Mouse (Mus musculus): ENCODE data around the gene Tgfbr2.

Gene Tgfbr2

DNA sequence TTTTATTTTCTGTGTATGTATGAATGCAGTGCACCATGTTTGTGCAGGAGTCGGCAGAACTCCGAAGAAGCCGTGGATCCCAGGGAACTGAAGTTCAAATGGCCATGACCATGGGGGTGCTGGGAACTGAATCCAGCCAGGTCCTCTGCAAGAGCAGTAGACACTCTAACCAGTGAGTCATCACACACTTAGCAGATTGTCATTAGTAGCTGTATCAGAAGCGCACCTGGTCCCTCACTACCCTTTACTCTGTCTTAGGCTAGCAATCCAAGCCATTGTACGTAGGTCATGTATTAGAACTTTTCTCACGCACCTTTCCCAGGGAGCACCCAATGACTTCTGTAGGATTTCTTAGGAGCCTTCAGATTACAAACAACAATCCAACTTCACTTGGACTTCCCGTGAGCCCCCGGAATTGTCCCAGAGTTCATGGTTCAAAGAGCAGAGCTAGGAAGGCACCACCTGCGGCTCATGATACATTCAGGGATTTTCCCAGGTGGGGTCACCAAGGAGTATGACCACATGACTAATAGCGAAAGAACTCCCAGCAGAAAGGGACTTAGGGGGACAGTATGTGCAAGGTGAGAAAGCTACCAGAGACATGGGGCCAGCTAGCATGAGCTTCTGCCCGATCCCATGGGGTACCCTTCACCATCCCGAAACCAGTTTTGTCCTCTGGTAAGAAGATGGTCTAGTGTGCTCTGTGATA is 17.8 kb upstream of the Tgfbr2 start:
- no peak for DNase-seq

DNA sequence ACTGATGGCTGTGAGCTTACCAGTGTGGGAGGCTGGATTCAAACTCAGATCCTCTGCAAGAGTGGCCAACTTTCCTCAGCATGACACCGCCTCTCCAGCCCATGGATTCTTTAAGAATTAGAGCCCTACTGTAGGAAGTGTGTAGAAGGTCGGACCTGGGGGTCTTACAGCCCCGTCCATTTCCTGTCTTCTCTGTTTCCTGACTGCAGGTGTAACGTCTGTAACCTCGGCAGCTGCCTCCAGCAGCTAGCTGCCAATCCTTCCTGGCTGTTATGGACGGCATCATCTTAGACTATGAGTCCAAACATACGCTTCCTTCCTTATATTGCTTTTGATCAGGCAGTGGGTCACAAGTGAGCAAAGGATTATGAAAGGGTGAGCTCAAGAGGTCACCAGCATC is 17.1 kb upstream of the Tgfbr2 start:
- no peak for DNase-seq

DNA sequence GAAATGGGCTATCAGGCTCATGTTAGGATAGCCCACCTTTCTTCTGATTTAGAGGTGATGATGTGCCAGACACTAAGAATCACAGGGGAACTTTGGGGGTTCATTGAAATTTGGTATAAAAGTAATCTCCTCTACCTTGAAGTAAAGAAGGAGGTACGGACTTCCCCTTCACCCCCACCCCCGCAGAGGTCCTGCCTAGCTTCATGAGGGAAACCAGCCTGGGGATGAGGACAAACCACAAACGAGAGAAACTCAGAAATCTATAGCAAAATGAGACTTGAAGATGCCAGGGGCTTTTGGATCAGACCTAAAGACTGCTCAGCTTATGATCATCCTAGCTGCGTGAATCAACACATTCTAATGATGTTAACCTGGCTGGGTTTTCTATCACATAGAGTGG is 14.7 kb upstream of the Tgfbr2 start:
- no peak for DNase-seq

DNA sequence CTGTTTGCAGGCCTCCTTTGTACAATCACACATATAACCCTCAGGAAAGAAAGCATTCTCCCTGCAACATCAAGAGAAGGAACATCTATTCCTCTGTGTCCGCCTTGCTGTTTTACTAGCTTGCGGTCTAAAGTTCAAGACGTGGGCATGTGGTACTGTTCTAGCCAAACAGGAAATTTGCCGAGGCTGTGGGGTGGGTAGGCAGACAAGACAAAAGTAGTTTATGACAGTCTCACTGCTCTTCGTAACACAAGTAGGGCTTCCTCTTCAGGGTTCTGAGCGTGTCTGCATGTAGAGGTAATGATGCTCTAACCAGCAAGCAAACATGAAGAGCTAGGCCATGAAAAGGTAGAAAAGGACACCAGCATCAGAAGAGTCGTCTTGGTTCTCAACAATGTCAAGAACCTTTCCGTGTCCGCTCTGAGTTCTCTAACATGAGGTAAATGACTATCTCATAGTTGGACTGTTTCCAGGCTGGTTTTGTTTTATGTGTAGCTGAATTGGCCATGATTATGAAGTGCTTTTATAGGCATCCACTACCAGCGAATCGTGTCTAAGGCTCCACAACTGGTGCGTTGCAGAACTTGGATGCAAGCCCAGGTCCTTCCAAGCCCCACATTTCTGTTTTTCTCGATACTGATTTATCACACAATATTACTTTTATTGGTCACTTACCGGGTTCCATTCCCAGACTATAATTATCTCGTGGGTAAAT is 13.9 kb upstream of the Tgfbr2 start:
- DNase-seq = no peak

DNA sequence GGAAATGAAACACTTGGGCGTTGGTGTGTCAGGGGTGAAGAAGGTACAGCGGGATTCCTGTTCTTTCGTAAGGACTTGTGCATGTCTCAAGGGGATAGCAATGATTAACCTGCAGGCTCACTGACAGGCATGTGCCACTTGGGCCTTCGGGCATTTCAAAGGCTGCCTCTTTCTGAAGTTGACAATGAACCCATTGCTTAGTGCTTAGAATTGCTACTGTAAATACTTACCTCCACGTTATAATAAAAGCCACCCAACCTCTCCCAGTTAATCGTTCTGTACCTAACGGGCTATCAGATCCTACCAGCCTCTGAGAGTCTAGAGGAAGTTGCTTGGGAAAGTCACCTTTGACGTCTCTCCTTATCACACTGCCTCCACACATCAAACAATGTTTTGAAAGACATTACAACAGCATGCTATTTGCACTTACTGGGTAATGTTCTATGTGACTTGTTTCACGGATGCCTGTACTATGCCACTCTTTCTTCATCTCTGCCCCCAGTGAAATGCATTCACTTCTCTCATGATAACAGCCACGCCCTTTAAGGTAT is 12.1 kb upstream of the Tgfbr2 start:
- DNase-seq = no peak

DNA sequence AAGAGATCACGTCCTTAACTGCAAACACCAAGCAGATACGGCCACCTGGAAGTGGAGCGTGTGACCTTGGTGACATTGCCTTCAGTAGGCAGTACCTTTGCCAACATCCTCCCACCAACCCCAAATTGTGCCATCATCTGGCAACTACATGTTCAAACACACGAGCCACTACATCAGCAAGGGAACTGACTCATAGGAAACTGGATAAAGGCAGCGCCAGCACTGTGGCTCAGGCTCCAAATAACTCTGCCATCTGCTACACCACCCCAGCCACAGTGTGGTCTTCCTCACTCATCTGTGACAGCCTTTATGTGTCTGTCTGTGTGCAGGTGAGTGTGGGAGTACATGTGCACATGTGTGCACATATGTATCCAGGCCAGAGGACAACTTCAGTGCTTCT is 9.7 kb upstream of the Tgfbr2 start:
- DNase-seq = no peak

DNA sequence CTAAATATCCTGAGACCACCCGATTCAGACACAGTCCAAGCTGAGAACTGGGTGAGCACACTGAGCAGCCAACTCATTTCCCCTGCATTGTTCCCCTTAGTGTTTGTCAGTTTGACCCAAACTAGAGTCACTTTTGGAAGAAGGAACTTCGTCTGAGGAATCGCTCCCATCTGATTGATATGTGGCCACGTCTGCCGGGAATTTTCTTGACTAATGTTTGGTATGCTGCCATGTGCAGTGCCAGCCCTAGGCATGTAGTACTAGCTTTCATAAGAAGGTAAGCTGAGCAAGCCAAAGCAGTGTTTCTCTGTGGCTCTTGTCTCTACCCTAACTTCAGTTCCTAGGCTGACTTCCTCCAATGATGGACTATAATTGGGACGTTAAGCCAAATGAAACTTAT is 7.9 kb upstream of the Tgfbr2 start:
- no peak for DNase-seq

DNA sequence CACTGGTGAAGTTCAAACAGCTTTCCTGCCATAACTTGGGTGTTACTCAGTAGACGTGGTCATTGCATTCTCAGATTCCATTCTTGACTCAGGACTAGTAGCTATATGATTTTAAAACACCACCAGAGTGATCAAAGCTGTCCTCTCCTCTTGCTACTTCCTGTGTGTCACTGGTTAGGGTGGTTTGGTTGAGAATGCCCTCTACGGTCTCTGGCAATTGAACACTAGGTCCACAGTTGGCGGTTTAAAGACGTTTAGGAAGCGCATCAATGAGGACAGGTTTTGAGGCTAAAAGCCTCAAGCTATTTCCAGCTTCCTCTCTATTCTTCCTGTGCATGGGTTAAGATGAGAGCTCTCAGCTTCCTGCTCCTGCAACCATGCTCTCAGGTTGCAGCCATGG is 6.4 kb upstream of the Tgfbr2 start:
- DNase-seq = no peak

DNA sequence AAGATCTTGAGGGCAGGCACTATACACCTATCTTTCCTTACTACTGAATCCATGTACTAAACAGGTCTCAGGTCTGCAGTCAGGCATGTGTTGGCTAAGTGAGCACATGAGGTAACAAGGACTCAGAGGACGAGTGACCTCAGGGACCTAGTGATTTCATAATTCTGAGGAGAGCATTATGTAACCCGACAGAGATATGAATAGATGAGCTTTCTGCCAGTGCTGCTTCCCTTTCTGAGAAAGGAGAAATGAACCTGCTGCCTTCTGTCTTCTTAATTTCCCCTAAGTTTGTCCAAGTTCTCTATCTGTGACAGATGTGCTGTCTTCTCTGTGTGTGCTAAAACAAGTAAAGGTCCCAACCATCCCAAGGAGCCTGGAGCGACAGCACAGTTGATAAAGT is 3.0 kb upstream of the Tgfbr2 start:
- DNase-seq = no peak

DNA sequence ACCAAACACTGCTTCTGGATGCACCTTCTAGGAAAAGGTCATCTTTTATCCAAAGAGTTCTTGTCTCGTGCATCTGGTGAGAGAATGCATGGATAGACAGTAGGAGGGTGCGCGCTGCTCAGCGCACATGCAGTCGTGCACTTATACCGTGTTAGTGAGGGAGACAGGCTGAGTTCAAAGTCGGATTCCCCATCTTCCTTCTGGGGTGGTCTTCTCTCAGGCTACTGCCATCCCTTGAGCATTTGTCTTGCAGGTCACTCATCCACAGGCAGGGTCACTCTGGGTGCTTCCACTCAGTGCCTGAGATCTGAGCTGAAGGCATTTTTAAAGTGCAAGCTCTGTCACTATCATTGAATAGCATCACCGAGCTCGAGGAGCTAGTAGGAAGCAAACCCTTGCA is 1.9 kb upstream of the Tgfbr2 start:
- no peak for DNase-seq

DNA sequence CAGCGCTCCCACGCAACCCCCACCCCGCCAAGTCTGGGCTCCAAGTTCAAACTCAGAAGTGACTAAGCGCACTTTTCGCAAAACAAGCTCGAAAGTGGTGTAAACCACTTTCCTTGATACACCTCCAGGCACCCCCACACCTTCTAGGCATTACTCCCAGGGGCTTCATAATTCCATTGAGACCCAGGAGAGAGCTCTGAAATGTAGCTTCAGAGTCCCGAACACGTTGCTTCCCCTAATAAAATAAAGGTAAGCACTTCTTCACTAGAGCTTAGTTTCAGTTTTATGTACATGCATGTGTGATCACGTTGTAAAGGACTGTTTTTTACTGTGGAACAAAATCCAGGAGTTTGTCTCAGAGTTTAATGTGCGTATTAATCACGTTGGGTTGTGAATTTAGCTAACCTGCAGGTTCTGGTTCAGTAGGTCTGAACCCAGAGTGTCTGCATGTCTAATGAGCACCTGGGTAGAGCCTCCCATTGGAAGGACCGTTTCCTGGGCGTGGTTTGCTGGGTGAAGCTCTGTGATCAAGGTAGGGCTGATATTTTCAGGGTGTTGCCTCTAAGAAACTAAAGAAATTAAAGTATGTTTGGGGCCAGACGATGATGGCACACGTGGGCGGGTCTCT is 442 bp upstream of the Tgfbr2 start:
- no peak for DNase-seq

DNA sequence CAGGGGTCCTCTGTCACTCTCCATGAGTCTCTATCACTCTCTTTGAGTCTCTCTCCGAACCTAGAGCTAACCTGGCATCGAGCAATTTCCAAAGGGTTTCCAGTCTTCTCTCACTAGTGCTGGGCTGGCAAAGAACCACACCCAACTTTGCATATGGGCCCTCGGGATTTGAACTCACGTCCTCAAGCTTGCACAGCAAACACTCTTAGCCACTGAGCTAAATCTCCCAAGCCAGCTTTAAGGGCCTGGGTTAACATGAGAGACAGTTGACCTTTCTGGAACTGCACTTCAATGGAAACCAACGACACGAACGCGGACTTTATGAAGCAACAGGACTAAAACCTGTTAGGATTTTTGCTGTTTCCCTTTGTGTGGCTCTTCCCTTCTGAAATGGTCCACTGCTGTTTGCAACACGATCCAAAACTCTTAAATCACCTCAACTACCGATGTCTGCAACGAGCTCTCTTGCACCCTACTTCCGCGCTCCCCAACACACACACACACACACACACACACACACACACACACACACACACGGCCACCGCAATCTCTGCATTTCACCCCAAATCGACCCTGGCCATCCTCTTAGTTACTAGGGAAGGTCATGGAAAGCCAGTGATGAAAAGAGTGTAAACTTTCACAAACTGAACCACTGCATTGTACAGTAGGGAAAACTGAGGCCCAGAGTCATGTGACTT is 1.5 kb downstream of the Tgfbr2 start:
- DNase-seq = no peak

DNA sequence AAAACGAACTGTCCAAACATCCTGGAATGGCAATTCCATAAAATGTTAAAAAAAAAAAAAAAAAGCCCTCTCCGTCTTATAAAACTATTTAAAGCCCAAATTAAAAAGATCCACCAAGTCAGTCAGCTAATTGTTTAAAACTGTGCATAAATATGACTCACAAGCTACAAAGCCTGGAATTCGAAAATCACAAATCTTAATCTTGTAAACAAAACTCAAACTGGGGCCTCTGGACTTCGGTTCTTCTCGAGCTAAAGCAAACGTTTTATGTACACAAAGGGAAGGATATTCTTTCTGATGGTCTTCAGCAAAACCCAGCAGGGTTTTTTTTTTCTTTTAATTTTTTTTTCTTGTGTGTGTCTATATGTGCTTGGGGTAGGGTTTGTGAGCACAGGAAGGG is 2.1 kb downstream of the Tgfbr2 start:
- DNase-seq = no peak

DNA sequence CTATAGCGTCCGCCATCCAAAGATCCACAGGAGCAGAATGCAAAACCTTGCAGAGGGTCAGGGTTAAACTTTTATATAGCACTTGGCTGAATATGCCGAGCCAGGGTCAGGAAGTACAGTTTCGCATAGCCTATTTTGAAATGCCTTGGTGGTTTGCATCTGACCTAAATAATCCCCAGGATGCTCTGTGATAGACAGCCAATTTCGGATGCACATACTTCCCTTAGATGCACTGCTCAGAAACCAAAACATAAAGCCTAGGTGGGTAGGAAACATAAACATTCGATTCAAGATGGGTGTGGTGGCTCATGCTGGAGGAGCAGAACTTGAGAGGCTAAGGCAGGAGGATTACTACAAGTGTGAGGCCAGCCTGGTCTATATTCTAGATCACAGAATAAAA is 6.1 kb downstream of the Tgfbr2 start:
- no peak for DNase-seq

DNA sequence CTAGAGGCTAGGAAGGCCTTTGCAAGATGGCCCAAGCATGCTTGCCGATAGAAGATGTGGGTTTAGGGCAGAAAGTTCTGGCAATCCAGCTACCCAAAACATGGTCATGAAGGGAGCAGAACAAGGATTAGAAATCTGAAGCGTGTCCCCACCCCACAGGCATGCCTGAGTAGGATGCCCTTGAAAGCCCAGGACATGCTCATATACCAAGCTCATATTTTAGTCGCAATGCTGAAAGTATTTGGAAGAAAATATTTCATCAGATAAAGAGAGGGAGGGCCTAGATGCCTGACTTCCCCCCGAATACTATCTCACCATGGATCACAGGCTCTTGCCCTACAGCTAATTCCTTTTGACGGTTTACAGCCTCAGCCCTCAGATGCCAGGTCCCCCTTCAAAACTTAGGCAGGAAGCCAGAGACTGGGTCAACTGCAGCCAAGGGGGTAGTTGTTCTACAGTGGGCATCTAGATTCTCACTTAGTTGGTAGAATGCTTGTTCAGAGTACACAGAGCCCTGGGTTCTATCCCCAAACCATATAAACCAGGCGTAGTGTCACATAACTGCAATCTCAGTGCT is 7.8 kb downstream of the Tgfbr2 start:
- DNase-seq = no peak

DNA sequence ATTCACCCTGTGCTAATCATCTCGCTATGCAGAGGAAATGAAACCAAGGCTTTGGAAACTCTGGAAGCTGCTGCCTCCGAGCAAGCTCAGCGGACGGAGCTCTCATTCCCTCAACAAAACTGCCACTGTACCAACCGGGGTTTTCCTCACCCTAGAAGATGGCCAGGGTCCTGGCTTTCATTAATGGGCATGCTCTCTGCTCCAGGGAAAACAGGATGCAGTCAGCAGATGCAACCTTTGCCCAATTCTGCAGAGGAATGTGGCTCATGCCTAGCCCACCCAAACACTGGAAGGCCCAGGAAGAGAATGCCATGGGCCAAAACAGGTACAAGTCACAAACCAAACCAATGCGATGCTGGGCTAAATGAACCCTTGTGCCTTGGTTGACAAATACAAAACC is 8.8 kb downstream of the Tgfbr2 start:
- no peak for DNase-seq

DNA sequence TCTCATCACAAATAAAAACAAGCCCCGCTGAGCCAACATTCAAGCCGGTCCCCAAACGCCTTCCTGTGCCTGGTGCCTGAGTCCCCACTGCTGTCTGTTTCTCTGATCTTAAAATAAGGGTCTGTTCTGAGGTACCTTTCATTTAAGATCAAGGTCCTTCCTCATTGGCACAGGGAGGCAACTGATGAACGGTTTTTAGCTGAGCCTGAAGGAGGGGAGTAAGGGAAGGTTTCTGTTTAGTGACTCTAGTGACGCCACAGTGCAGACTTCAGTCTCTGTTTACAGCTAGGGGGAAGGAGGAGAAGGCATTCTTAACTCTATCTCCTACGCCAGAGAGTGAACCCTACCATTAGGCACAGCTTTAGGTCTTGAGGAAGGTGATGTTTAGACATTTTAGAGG is 11.3 kb downstream of the Tgfbr2 start:
- no peak for DNase-seq

DNA sequence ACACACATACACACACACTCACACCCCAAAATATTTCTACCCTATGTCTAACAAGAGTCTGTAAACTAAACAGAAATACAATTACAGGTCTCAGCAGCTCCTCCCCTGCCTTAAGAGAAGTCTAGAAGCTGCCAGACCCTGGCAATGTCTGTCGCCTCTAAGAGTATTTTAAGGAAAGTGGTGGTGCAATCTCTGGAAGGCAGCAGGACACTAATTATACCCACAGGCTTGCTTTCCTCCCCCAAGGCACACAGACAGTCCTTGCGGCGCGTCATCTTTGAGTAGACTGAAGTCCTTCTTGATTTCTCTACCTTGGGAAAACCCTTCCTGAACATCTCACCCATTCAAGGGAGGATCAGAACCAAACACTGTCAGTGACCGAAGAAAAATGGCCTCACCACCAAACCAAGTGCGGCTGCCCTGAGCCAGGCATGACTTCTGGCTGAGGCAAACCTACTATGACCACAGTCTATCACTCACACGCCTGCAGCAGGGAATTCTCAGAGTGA is 12.2 kb downstream of the Tgfbr2 start:
- no peak for DNase-seq

DNA sequence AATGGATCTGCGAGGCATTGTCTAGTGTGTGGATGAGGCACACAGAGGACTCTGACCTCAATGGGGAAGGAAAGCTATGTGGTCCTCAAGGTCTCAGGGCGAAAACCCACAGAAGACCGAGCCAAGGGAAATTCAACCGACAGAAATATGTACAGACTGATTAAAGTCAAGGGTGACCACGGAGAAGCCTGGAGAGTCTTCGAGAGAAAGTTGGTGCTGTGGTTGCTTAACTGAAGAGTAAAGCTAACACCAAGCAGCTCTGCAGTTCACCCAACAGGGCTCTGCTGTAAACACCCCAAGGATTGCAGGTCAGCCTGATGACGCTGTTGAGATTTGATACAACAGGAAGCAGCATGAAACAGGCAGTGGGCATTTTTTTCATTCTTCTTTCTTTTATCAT is 14.3 kb downstream of the Tgfbr2 start:
- DNase-seq = no peak

DNA sequence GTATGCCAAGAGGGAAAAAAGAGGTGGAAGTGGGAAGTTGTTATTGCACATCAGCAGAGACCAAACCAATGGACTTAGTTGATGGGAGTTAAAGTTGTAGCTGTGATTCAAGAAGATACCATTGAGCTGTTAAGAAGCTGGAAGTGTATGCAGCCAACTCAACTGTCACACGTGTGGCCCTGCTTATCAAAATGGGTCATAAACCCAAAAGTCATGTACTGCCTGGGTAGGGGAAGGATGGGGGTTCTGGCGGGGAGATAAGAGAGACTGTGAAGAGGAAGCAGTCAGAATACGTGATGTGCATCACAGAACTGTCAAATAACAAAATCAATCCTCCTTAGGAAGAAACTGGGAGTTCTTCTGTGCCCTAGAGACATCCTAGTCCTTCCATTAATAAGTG is 15.1 kb downstream of the Tgfbr2 start:
- no peak for DNase-seq

DNA sequence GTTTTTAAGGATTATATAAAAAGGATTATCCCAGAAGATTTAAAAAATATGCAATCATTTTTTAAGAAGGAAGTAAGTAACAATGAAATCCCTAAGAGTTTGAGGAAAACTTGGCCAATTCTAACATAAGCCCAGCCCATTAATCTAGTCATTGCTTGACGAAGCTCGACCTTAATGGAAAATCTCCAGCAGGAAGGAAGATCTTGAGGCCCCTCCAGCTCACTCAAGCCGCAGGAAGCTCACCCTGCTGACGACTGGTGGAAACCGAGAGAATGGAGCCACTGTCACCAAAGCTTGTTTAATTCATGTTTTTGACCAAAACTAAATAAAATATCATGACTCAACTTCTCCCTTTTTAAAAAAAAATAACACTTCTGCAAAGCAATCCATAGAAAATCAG is 18.7 kb downstream of the Tgfbr2 start:
- no peak for DNase-seq

DNA sequence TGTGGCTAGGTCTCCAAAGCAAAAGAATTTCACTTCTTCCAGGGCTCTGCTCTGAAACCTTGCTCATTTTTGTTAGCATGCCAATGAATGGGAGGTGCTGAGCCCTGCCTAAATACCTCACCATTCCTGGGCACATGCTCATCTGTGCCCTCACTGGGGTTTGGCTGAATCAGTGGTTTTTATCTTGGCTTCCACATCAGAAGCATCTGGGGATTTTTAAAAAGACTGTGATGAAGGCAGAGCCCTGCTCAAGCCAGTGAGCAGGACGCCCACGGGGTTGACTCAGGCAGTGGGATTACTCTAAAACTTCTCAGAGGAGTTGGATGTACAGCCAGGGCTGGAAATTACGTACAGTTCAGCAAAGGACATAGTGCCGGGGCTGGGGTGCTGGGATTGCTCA is 22.3 kb downstream of the Tgfbr2 start:
- peak; percentile 21 for DNase-seq
